Mouse (Mus musculus) heart, embryonic 14.5 days (tissue): ENCODE results near the gene Rps6kb1. TPM values are rescaled to one million over a fixed set of nuclear protein-coding genes. Genes with fewer than 3 reads are reported as not detected.

Source experiments
- ATAC-seq: fragments of 200-750 bp; cut with Nextera tagmentation; 2 replicates; pipeline ENCODE4 v1.8.0; 2017; ENCODE audit warnings: low read depth, moderate TSS enrichment; ENCODE audit not compliant: insufficient number of reproducible peaks, insufficient read depth, low FRiP score
- H3K27ac ChIP-seq, 2 experiments: fragments of 200-500 bp in 1 of 2; fragments of 300-500 bp in 1 of 2; sonication (generic) in 1 of 2; replicated peaks in 1 of 2; 2 replicates each; pipeline ENCODE4 v1.5.1; 2012 to 2014; ENCODE audit warnings: low read depth in 2 of 2, low read length in 2 of 2, control low read depth in 1 of 2, mild to moderate bottlenecking in 1 of 2, mixed read lengths in 1 of 2; ENCODE audit not compliant: control insufficient read depth in 1 of 2, insufficient read depth in 1 of 2
- H3K27me3 ChIP-seq: fragments of 300-500 bp; sonication (generic); 2 replicates; pipeline ENCODE4 v1.6.1; 2014; ENCODE audit warnings: mild to moderate bottlenecking, low read length, control low read depth; ENCODE audit not compliant: control insufficient read depth, insufficient read depth
- H3K36me3 ChIP-seq: fragments of 300-500 bp; sonication (generic); 2 replicates; pipeline ENCODE4 v1.6.1; 2014; ENCODE audit warnings: mild to moderate bottlenecking, control low read depth, low read length, mixed read lengths; ENCODE audit not compliant: control insufficient read depth, insufficient read depth
- H3K4me1 ChIP-seq, 2 experiments: fragments of 200-500 bp in 1 of 2; fragments of 300-500 bp in 1 of 2; sonication (generic) in 1 of 2; 2 replicates each; pipeline ENCODE4 v1.6.1; 2012 to 2014; ENCODE audit warnings: low read length in 2 of 2, control low read depth in 1 of 2, mixed read lengths in 1 of 2; ENCODE audit not compliant: control insufficient read depth in 2 of 2, insufficient read depth in 2 of 2
- H3K4me2 ChIP-seq: fragments of 300-500 bp; sonication (generic); 2 replicates; pipeline ENCODE4 v1.6.1; 2014; ENCODE audit warnings: mild to moderate bottlenecking, low read length
- H3K4me3 ChIP-seq, 2 experiments: fragments of 200-500 bp in 1 of 2; fragments of 300-500 bp in 1 of 2; sonication (generic) in 1 of 2; 2 replicates each; pipeline ENCODE4 v1.5.1; 2012 to 2014; ENCODE audit warnings: low read length in 2 of 2, mild to moderate bottlenecking in 2 of 2, control low read depth in 1 of 2, low read depth in 1 of 2, moderate library complexity in 1 of 2; ENCODE audit not compliant: control insufficient read depth in 1 of 2, insufficient read depth in 1 of 2
- H3K9ac ChIP-seq: fragments of 300-500 bp; sonication (generic); 2 replicates; pipeline ENCODE4 v1.6.1; 2014; ENCODE audit warnings: mild to moderate bottlenecking, low read length
- H3K9me3 ChIP-seq: fragments of 300-500 bp; sonication (generic); 2 replicates; pipeline ENCODE4 v1.6.1; 2016; ENCODE audit warnings: low read length, control low read depth; ENCODE audit not compliant: control insufficient read depth
- WGBS: fragments of 180-500 bp; shearing (Covaris S2); extraction: QIAGEN DNeasy Blood & Tissue Kit; methylation state at CpG from one replicate; pipeline ENCODE4 v1.1.7; 2014; 5-methylcytosine and 5-hydroxymethylcytosine counted together
- polyA plus RNA-seq: library from polyadenylated mRNA; unstranded; fragments of >200 nt; fragmentation: Nextera tagmentation; extraction: Ambion mirVana; gene quantifications from 2 replicates; pipeline ENCODE4 v1.2.1, GENCODE M21; 2014

Rps6kb1 gene
- 33.4 and 34.8 TPM in 2 replicates for polyA plus RNA-seq

GRCm38 (mm10) chr11:86544639-86545299, at the start of gene Rps6kb1, which contains the start of gene Tubd1:
Rps6kb1 (minus strand) TSS chr11:86544805.
Tubd1 (plus strand) TSS chr11:86544991.
- Histone ChIP-seq H3K4me1 (peaks cover 4 to 18% of the 10 kb centered on the region in 2 experiments), H3K9me3 (no peaks in the 10 kb centered on the region), H3K36me3 (peaks cover 9% of the 10 kb centered on the region; the same call in 1 of the 2 replicates), H3K9ac (peak within 1 kb of the TSS; percentile 91), H3K4me3 (peak within 1 kb of the TSS; percentile 79 to 83), H3K4me2 (peak within 1 kb of the TSS; percentile 81), H3K27ac (peak within 1 kb of the TSS; percentile 85 to 91), H3K27me3 (no peaks in the 10 kb centered on the region)
- peak; percentile 96 for ATAC-seq
- under 1% methylated on average over 43 of the region's 43 CpGs for WGBS

- 78% methylated on average over 5 of the region's 5 CpGs for whole genome bisulfite sequencing
- Histone ChIP-seq H3K4me2 (no peak overlapping the region; the same call in 1 of the 2 replicates), H3K9me3 (no peaks in the 10 kb centered on the region), H3K9ac (0 out of 2 replicates have a peak overlapping the region, but pooled peaks have one; percentile 3), H3K4me3 (no peak overlapping the region), H3K4me1 (peaks cover 4 to 19% of the 10 kb centered on the region in 2 experiments), H3K27me3 (no peaks in the 10 kb centered on the region), H3K36me3 (no peaks in the 10 kb centered on the region), H3K27ac (peak overlapping the region; percentile 34 to 49; a peak in 3 of 4 replicates)
- ATAC-seq: no peak
These were observed 48.8 kb upstream of the Rps6kb1 start for GRCm38 (mm10) chr11:86593443-86593842.

GRCm38 (mm10) chr11:86592993-86593392, 48.4 kb upstream of the Rps6kb1 start:
- Histone ChIP-seq H3K4me3 (no peak overlapping the region), H3K4me1 (peaks cover 4 to 22% of the 10 kb centered on the region in 2 experiments), H3K27ac (peak overlapping the region; percentile 49 to 74; a peak in 3 of 4 replicates), H3K27me3 (no peaks in the 10 kb centered on the region), H3K4me2 (no peak overlapping the region; the same call in 1 of the 2 replicates), H3K36me3 (no peaks in the 10 kb centered on the region), H3K9ac (0 out of 2 replicates have a peak overlapping the region, but pooled peaks have one; percentile 3), H3K9me3 (no peaks in the 10 kb centered on the region)
- 16% methylated on average over 3 of the region's 3 CpGs for WGBS
- peak; percentile 77 for ATAC-seq

- peak overlapping the region; percentile 68 to 74; a peak in 3 of 4 replicates for H3K27ac ChIP-seq
- WGBS: 81% methylated on average over 2 of the region's 2 CpGs
These were observed 47.5 kb upstream of the Rps6kb1 start for GRCm38 (mm10) chr11:86591931-86592616.

GRCm38 (mm10) chr11:86591301-86591845, 46.8 kb upstream of the Rps6kb1 start:
- Histone ChIP-seq H3K9ac (no peak overlapping the region), H3K27ac (no peak overlapping the region), H3K36me3 (no peaks in the 10 kb centered on the region), H3K9me3 (no peaks in the 10 kb centered on the region), H3K27me3 (no peaks in the 10 kb centered on the region), H3K4me3 (no peak overlapping the region), H3K4me2 (no peak overlapping the region), H3K4me1 (peaks cover 5 to 29% of the 10 kb centered on the region in 2 experiments)
- WGBS: 77% methylated on average over 4 of the region's 4 CpGs
- ATAC-seq: no peak

More at GRCm38 (mm10) chr11:86591931-86592616, 47.5 kb upstream of the Rps6kb1 start:
- Histone ChIP-seq H3K27me3 (no peaks in the 10 kb centered on the region), H3K4me1 (peaks cover 5 to 29% of the 10 kb centered on the region in 2 experiments), H3K9ac (no peak overlapping the region), H3K4me2 (no peak overlapping the region), H3K36me3 (no peaks in the 10 kb centered on the region), H3K4me3 (no peak overlapping the region), H3K9me3 (no peaks in the 10 kb centered on the region)
- ATAC-seq: no peak

GRCm38 (mm10) chr11:86590579-86590978, 46.0 kb upstream of the Rps6kb1 start:
- Histone ChIP-seq H3K9me3 (no peaks in the 10 kb centered on the region), H3K27me3 (no peaks in the 10 kb centered on the region), H3K4me1 (peaks cover 5 to 29% of the 10 kb centered on the region in 2 experiments), H3K36me3 (no peaks in the 10 kb centered on the region), H3K9ac (no peak overlapping the region), H3K4me2 (no peak overlapping the region), H3K4me3 (no peak overlapping the region), H3K27ac (no peak overlapping the region)
- ATAC-seq: no peak
- 86% methylated on average over 10 of the region's 10 CpGs for whole genome bisulfite sequencing

GRCm38 (mm10) chr11:86590066-86590465, 45.5 kb upstream of the Rps6kb1 start:
- Histone ChIP-seq H3K4me2 (no peak overlapping the region), H3K9ac (no peak overlapping the region), H3K4me3 (no peak overlapping the region), H3K36me3 (0 out of 2 replicates have a peak, but pooled peaks cover 1% of the 10 kb centered on the region), H3K4me1 (peaks cover 5 to 31% of the 10 kb centered on the region in 2 experiments), H3K27ac (no peak overlapping the region), H3K27me3 (no peaks in the 10 kb centered on the region), H3K9me3 (no peaks in the 10 kb centered on the region)
- WGBS: 84% methylated on average over 4 of the region's 4 CpGs
- no peak for ATAC-seq
